Mouse (Mus musculus): ENCODE measurements around the gene Txlnb.

DNA sequence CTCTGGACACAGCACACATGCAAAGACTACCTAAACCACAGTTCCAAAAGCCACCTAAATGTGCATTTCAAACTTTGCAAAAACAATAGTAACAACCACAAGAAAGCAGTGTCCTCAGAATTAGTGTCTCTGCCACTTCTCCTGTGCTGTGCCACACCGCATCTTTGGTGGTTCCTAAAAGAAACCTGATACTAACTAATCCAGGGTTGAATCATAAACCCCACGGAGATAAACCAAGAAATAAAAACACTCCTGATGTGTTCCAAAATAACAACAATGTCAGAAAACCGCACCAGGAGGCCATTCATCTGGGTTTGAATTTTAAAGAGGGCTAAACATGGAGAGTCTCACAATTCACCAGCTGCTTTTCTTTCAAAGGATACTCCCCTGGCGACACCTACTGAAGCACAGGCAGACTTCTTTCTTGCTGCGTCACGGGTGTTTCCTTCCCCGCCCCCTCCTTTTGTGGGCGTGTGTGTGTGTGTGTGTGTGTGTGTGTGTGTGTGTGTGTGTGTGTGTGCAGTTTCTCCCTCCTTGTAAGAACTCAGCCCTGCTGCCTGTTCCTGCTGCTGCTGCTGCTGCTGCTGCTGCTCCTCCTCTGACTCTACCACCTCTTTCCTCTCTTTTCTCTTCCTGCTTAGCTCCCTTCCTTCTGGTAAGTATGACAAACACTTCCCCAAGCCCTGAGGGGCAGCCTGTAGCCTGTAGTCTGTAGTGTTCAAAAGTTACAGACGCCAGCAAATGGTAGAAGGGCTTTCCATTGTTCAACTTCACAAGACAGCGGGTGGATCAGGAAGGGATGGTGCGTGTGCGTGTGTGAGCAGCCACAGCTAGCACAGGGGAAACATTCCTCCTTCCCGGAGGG is at the start of gene Txlnb:
- TF ChIP-seq CTCF (IDR thresholded peaks at IDR 0.05; ENCODE audit: low read depth, low read length) = no peak
- TF ChIP-seq POLR2A (IDR thresholded peaks at IDR 0.05; ENCODE audit: borderline replicate concordance, low read depth, low read length) = no peak
